Mouse (Mus musculus) intestine, embryonic 14.5 days (tissue): ENCODE data around the gene Srsf4. TPM values are rescaled to one million over a fixed set of nuclear protein-coding genes. Genes with fewer than 3 reads are reported as not detected.

ENCODE experiments used
- ATAC-seq: fragments of 200-750 bp; cut with Nextera tagmentation; replicated peaks from 2 replicates; pipeline ENCODE4 v1.8.0; 2017; ENCODE audit warnings: low read depth, moderate number of reproducible peaks, moderate TSS enrichment, moderate library complexity; ENCODE audit not compliant: low FRiP score, low TSS enrichment
- DNase-seq: peaks from one replicate; pipeline ENCODE4 v3.0.0-alpha.2; 2018; ENCODE audit warnings: low spot score
- H3K27ac ChIP-seq: fragments of 300-500 bp; sonication (generic); 2 replicates; pipeline ENCODE4 v1.5.1; 2014; ENCODE audit warnings: low read depth, mild to moderate bottlenecking, control low read depth
- H3K27me3 ChIP-seq: fragments of 300-500 bp; sonication (generic); replicated peaks from 2 replicates; pipeline ENCODE4 v1.6.1; 2014; ENCODE audit warnings: low read length, control low read depth; ENCODE audit not compliant: control insufficient read depth, insufficient read depth
- H3K36me3 ChIP-seq: fragments of 300-500 bp; sonication (generic); 2 replicates; pipeline ENCODE4 v1.6.1; 2014; ENCODE audit warnings: low read length, control low read depth; ENCODE audit not compliant: control insufficient read depth, insufficient read depth
- H3K4me1 ChIP-seq: fragments of 300-500 bp; sonication (generic); replicated peaks from 2 replicates; pipeline ENCODE4 v1.6.1; 2014; ENCODE audit warnings: low read length, control low read depth, mixed read lengths; ENCODE audit not compliant: control insufficient read depth, insufficient read depth
- H3K4me2 ChIP-seq: fragments of 300-500 bp; sonication (generic); 2 replicates; pipeline ENCODE4 v1.6.1; 2014; ENCODE audit warnings: low read length
- H3K4me3 ChIP-seq: fragments of 300-500 bp; sonication (generic); 2 replicates; pipeline ENCODE4 v1.5.1; 2014; ENCODE audit warnings: low read depth, low read length, control low read depth, mixed read lengths
- H3K9ac ChIP-seq: fragments of 300-500 bp; sonication (generic); 2 replicates; pipeline ENCODE4 v1.6.1; 2014; ENCODE audit warnings: mild to moderate bottlenecking, low read length
- H3K9me3 ChIP-seq: fragments of 300-500 bp; sonication (generic); 2 replicates; pipeline ENCODE4 v1.6.1; 2016; ENCODE audit warnings: low read length, control low read depth; ENCODE audit not compliant: control insufficient read depth
- WGBS: fragments of 180-500 bp; shearing (Covaris S2); extraction: QIAGEN DNeasy Blood & Tissue Kit; methylation state at CpG from one replicate; pipeline ENCODE4 v1.1.7; 2014; 5-methylcytosine and 5-hydroxymethylcytosine counted together
- polyA plus RNA-seq: library from polyadenylated mRNA; unstranded; fragments of >200 nt; fragmentation: Nextera tagmentation; extraction: Ambion mirVana; gene quantifications from 2 replicates; pipeline ENCODE4 v1.2.1, GENCODE M21; 2014

Srsf4 gene
- polyA plus RNA-seq = 102 and 103 TPM in 2 replicates

GRCm38 (mm10) chr4:131873293-131874168 lies at the start of gene Srsf4:
Gene Srsf4 (plus strand): TSS chr4:131873617.
- Histone ChIP-seq H3K4me2 (peak within 1 kb of the TSS; percentile 89), H3K9ac (peak within 1 kb of the TSS; percentile 100), H3K4me1 (peaks cover 32% of the 10 kb centered on the region), H3K4me3 (peak within 1 kb of the TSS; percentile 96), H3K9me3 (no peaks in the 10 kb centered on the region), H3K27me3 (no peaks in the 10 kb centered on the region), H3K36me3 (no peaks in the 10 kb centered on the region), H3K27ac (peak within 1 kb of the TSS; percentile 100)
- WGBS = under 1% methylated on average over 89 of the region's 116 CpGs
- peak; percentile 96 for DNase-seq
- ATAC-seq = peak; percentile 94

GRCm38 (mm10) chr4:131824939-131825338 lies 48.5 kb upstream of the Srsf4 start:
- peaks cover 12% of the 10 kb centered on the region; the same call in 1 of the 2 replicates for H3K4me1 ChIP-seq
- H3K36me3 ChIP-seq = no peaks in the 10 kb centered on the region
- H3K9ac ChIP-seq = no peak overlapping the region
- H3K9me3 ChIP-seq = no peaks in the 10 kb centered on the region
- DNase-seq = no peak
- no peak overlapping the region for H3K4me3 ChIP-seq
- ATAC-seq = no peak
- 79% methylated on average over 3 of the region's 3 CpGs for WGBS
- no peak overlapping the region for H3K27ac ChIP-seq
- no peaks in the 10 kb centered on the region for H3K27me3 ChIP-seq
- H3K4me2 ChIP-seq = no peak overlapping the region

- no peak overlapping the region for H3K9ac ChIP-seq
- H3K9me3 ChIP-seq = no peaks in the 10 kb centered on the region
- ATAC-seq = no peak
- no peak for DNase-seq
- WGBS = 46% methylated on average over 8 of the region's 8 CpGs
- H3K4me1 ChIP-seq = peaks cover 12% of the 10 kb centered on the region; the same call in 1 of the 2 replicates
- H3K27me3 ChIP-seq = no peaks in the 10 kb centered on the region
- H3K27ac ChIP-seq = no peak overlapping the region
- H3K36me3 ChIP-seq = no peaks in the 10 kb centered on the region
- H3K4me2 ChIP-seq = no peak overlapping the region
- H3K4me3 ChIP-seq = no peak overlapping the region
Measured at GRCm38 (mm10) chr4:131825830-131826229, 47.6 kb upstream of the Srsf4 start.

GRCm38 (mm10) chr4:131826905-131827304 lies 46.5 kb upstream of the Srsf4 start:
- Histone ChIP-seq H3K4me2 (no peak overlapping the region), H3K27ac (no peak overlapping the region), H3K9ac (no peak overlapping the region), H3K36me3 (no peaks in the 10 kb centered on the region), H3K27me3 (no peaks in the 10 kb centered on the region), H3K4me3 (no peak overlapping the region), H3K4me1 (peaks cover 9% of the 10 kb centered on the region; the same call in 1 of the 2 replicates), H3K9me3 (no peaks in the 10 kb centered on the region)
- WGBS = 2% methylated on average over 6 of the region's 6 CpGs
- ATAC-seq (peak; percentile 50; the same call in 1 of the 2 replicates), DNase-seq (no peak)

- DNase-seq (no peak), ATAC-seq (no peak)
- Histone ChIP-seq H3K4me1 (peaks cover 9% of the 10 kb centered on the region; the same call in 1 of the 2 replicates), H3K27ac (no peak overlapping the region), H3K36me3 (no peaks in the 10 kb centered on the region), H3K9me3 (no peaks in the 10 kb centered on the region), H3K27me3 (no peaks in the 10 kb centered on the region), H3K4me2 (no peak overlapping the region), H3K4me3 (no peak overlapping the region), H3K9ac (no peak overlapping the region)
- WGBS = 67% methylated on average over 8 of the region's 8 CpGs
Measured at GRCm38 (mm10) chr4:131829123-131829522, 44.3 kb upstream of the Srsf4 start.

- H3K36me3 ChIP-seq = no peaks in the 10 kb centered on the region
- WGBS = 62% methylated on average over 5 of the region's 5 CpGs
- DNase-seq (no peak), ATAC-seq (no peak)
- no peak overlapping the region for H3K27ac ChIP-seq
- H3K4me3 ChIP-seq = no peak overlapping the region
- no peak overlapping the region for H3K9ac ChIP-seq
- no peak overlapping the region for H3K4me2 ChIP-seq
- H3K27me3 ChIP-seq = peaks cover 4% of the 10 kb centered on the region; the same call in 1 of the 2 replicates
- H3K4me1 ChIP-seq = peaks cover 9% of the 10 kb centered on the region; the same call in 1 of the 2 replicates
- H3K9me3 ChIP-seq = no peaks in the 10 kb centered on the region
Measured at GRCm38 (mm10) chr4:131831546-131832045, 41.8 kb upstream of the Srsf4 start.

GRCm38 (mm10) chr4:131832759-131833407 lies 40.5 kb upstream of the Srsf4 start:
- Histone ChIP-seq H3K9ac (no peak overlapping the region), H3K4me3 (no peak overlapping the region), H3K4me1 (no peaks in the 10 kb centered on the region), H3K9me3 (no peaks in the 10 kb centered on the region), H3K27ac (no peak overlapping the region), H3K4me2 (no peak overlapping the region), H3K36me3 (no peaks in the 10 kb centered on the region), H3K27me3 (peaks cover 9% of the 10 kb centered on the region)
- DNase-seq (no peak), ATAC-seq (no peak)
- 79% methylated on average over 3 of the region's 3 CpGs for WGBS

GRCm38 (mm10) chr4:131833971-131834609 lies 39.3 kb upstream of the Srsf4 start:
- no peaks in the 10 kb centered on the region for H3K4me1 ChIP-seq
- no peak for DNase-seq

More at GRCm38 (mm10) chr4:131833971-131834609, 39.3 kb upstream of the Srsf4 start:
- Histone ChIP-seq H3K27me3 (peaks cover 12% of the 10 kb centered on the region), H3K36me3 (no peaks in the 10 kb centered on the region), H3K27ac (no peak overlapping the region), H3K9ac (no peak overlapping the region), H3K9me3 (no peaks in the 10 kb centered on the region), H3K4me3 (no peak overlapping the region), H3K4me2 (no peak overlapping the region)
- ATAC-seq = no peak
- 25% methylated on average over 9 of the region's 9 CpGs for WGBS
